Mouse (Mus musculus) limb, embryonic 15.5 days (tissue): ENCODE results near the gene Cntnap5c. TPM values are rescaled to one million over a fixed set of nuclear protein-coding genes. Genes with fewer than 3 reads are reported as not detected.

Experiments
- ATAC-seq: fragments of 200-750 bp; cut with Nextera tagmentation; 2 replicates; pipeline ENCODE4 v1.8.0; 2017; ENCODE audit warnings: low read depth, moderate TSS enrichment; ENCODE audit not compliant: insufficient number of reproducible peaks, low FRiP score, low TSS enrichment
- H3K27ac ChIP-seq: fragments of 300-500 bp; sonication (generic); 2 replicates; pipeline ENCODE4 v1.5.1; 2015; ENCODE audit warnings: moderate library complexity, mild to moderate bottlenecking, inconsistent platforms
- H3K27me3 ChIP-seq: fragments of 300-500 bp; sonication (generic); 2 replicates; pipeline ENCODE4 v1.6.1; 2015; ENCODE audit warnings: inconsistent platforms
- H3K36me3 ChIP-seq: fragments of 300-500 bp; sonication (generic); 2 replicates; pipeline ENCODE4 v1.6.1; 2015; ENCODE audit warnings: inconsistent platforms
- H3K4me1 ChIP-seq: fragments of 300-500 bp; sonication (generic); 2 replicates; pipeline ENCODE4 v1.6.1; 2015; ENCODE audit warnings: inconsistent platforms
- H3K4me2 ChIP-seq: fragments of 300-500 bp; sonication (generic); 2 replicates; pipeline ENCODE4 v1.6.1; 2015; ENCODE audit warnings: mild to moderate bottlenecking, inconsistent platforms
- H3K4me3 ChIP-seq: fragments of 300-500 bp; sonication (generic); 2 replicates; pipeline ENCODE4 v1.5.1; 2015; ENCODE audit warnings: mild to moderate bottlenecking, inconsistent platforms
- H3K9ac ChIP-seq: fragments of 300-500 bp; sonication (generic); 2 replicates; pipeline ENCODE4 v1.6.1; 2015; ENCODE audit warnings: inconsistent platforms
- H3K9me3 ChIP-seq: fragments of 300-500 bp; sonication (generic); 2 replicates; pipeline ENCODE4 v1.6.1; 2016; ENCODE audit warnings: inconsistent platforms
- WGBS: fragments of 180-500 bp; shearing (Covaris S2); methylation state at CpG from one replicate; pipeline ENCODE4 v1.1.7; 2015; 5-methylcytosine and 5-hydroxymethylcytosine counted together
- polyA plus RNA-seq: library from polyadenylated mRNA; unstranded; fragments of >200 nt; fragmentation: Nextera tagmentation; extraction: Ambion mirVana; gene quantifications from 2 replicates; pipeline ENCODE4 v1.2.1, GENCODE M21; 2015

Cntnap5c gene
- polyA plus RNA-seq, 1 experiment from 2014 or later, result not detected

DNA sequence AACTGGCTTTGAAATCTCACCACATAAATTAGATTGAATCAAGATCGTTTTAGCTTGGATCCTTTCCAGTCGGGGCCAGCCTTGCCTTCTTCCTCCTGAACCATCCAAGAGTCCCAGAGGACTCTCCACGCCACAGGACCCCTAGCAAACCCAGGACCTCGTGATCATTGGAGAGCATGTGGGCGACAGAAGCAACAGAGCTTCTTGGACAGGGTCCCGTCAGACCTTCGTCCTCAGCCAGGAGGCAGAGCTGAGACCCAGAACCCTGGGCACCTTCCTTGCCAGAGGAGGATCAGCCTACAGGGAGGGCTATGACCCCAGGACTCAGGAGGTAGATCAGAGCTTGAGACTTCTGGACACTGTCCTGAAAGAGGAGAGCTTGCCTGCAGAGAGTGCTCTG, 300.5 kb downstream of the Cntnap5c start:
- Histone ChIP-seq H3K27ac (no peak overlapping the region), H3K4me3 (no peak overlapping the region), H3K27me3 (no peaks in the 10 kb centered on the region), H3K9ac (no peak overlapping the region), H3K4me2 (no peak overlapping the region), H3K36me3 (no peaks in the 10 kb centered on the region), H3K4me1 (no peaks in the 10 kb centered on the region), H3K9me3 (no peaks in the 10 kb centered on the region)
- WGBS, result 79% methylated on average over 7 of the region's 7 CpGs
- ATAC-seq, result no peak

DNA sequence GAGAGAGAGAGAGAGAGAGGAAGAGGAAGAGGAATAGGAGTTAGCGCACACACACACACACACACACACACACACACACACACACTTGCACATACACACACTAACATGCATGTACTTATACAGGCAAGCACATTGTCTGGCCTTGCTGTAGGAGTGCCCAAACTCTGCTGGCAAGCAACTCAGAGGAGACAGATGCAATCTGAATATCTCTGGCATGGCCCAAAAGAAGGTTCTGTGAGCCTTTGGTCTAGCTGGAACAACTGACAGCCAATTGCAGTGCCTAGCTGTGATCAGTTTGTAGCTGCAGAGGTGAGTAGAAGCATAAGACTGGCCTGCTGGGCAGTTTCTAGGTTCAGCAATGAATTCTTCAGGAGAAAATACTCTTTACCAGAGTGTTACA, 313.3 kb downstream of the Cntnap5c start:
- Histone ChIP-seq H3K36me3 (no peaks in the 10 kb centered on the region), H3K9ac (no peak overlapping the region), H3K4me2 (no peak overlapping the region), H3K4me3 (no peak overlapping the region), H3K9me3 (no peaks in the 10 kb centered on the region), H3K4me1 (no peaks in the 10 kb centered on the region), H3K27ac (no peak overlapping the region), H3K27me3 (no peaks in the 10 kb centered on the region)
- no CpG with 5 or more reads among the region's 1 CpGs for WGBS
- ATAC-seq, result no peak

DNA sequence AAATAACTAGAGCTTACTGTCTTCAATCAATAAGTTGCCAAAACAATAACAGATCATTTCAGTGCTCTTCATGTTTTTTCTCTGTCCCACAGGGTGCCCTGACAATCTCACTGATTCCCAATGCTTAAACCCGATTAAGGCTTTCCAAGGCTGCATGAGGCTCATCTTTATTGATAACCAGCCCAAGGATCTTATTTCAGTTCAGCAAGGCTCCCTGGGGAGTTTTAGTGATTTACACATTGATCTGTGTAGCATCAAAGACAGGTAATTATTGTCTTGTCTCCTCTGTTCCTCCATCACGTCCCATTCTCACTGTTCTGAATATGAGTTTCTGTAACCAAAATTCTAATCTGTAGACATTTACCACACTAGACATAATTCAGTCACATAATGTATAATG, 335.1 kb downstream of the Cntnap5c start:
- WGBS, result 71% methylated on average over 2 of the region's 2 CpGs
- H3K27me3 ChIP-seq, result no peaks in the 10 kb centered on the region

DNA sequence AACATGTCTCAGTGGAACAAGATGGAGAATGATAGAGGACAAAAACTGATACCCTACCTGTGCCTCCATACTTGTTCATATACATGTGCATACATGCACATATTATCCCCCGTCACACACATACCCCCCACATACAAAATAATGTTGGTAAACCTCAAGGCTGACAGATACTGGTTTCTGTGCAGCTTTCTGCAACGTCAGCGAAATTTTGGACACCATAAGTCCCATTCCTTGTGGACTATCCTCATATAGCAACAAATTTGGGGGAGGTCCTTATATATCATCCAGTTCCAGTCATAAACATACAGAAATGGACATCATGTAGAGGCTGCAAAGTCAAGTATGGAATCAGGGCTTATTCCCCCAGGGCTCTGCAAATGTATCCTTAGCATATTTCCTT, 338.5 kb downstream of the Cntnap5c start:
- H3K4me3 ChIP-seq, result no peak overlapping the region
- WGBS, result 90% methylated on average over 3 of the region's 3 CpGs
- no peaks in the 10 kb centered on the region for H3K4me1 ChIP-seq
- H3K9me3 ChIP-seq, result no peaks in the 10 kb centered on the region
- H3K27me3 ChIP-seq, result no peaks in the 10 kb centered on the region
- H3K27ac ChIP-seq, result no peak overlapping the region
- H3K4me2 ChIP-seq, result no peak overlapping the region
- H3K9ac ChIP-seq, result no peak overlapping the region
- H3K36me3 ChIP-seq, result no peaks in the 10 kb centered on the region
- ATAC-seq, result no peak

More for the DNA sequence above, 335.1 kb downstream of the Cntnap5c start:
- no peak overlapping the region for H3K4me3 ChIP-seq
- H3K9ac ChIP-seq, result no peak overlapping the region
- no peak for ATAC-seq
- H3K36me3 ChIP-seq, result no peaks in the 10 kb centered on the region
- no peak overlapping the region for H3K4me2 ChIP-seq
- no peaks in the 10 kb centered on the region for H3K9me3 ChIP-seq
- no peaks in the 10 kb centered on the region for H3K4me1 ChIP-seq
- no peak overlapping the region for H3K27ac ChIP-seq

DNA sequence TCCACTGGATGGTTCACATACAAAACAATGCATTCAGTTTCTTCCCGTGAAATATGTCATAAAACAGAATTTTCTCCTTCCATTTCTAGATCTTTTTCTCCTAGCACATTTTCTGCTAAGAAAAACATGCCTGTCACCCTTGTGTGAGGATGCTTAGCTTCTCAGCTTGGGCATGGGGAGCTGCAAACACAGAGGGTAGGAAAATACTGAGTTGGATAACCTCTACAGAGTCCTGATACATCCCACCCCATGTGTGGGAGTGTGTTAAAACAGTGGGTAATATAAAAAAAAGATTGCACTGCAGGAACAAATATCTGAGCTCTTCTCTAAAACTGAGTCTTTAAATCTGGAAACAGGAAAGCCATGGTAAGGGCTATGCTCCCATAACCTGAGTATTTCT, 339.0 kb downstream of the Cntnap5c start:
- no peak overlapping the region for H3K4me3 ChIP-seq
- no peak for ATAC-seq

DNA sequence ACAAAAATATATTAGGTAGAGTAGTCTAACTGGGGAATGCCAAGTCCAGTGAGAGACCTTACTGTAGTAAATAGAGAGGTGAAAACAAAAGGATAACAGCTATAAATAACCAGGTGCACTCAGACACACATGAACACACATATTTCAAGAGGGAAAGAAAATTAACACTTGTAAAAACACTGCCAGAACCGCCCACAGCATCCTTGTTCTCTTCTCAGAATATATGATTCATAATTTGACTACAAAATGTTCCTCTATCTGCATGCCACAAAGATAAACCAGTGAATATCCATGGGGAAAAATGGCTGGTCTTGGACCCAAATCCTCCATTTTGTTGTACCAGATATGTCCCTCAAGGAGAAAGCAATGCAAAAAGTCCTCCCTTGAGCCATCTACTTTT, 417.8 kb downstream of the Cntnap5c start:
- WGBS, result 81% methylated on average over 1 of the region's 1 CpGs
- H3K27me3 ChIP-seq, result no peaks in the 10 kb centered on the region
- no peak overlapping the region for H3K4me2 ChIP-seq
- H3K4me1 ChIP-seq, result no peaks in the 10 kb centered on the region
- ATAC-seq, result no peak
- H3K4me3 ChIP-seq, result no peak overlapping the region
- H3K9ac ChIP-seq, result no peak overlapping the region
- no peaks in the 10 kb centered on the region for H3K9me3 ChIP-seq
- H3K27ac ChIP-seq, result no peak overlapping the region
- no peaks in the 10 kb centered on the region for H3K36me3 ChIP-seq

More for the DNA sequence above, 339.0 kb downstream of the Cntnap5c start:
- 43% methylated on average over 1 of the region's 1 CpGs for WGBS
- no peak overlapping the region for H3K4me2 ChIP-seq
- H3K9me3 ChIP-seq, result no peaks in the 10 kb centered on the region
- no peaks in the 10 kb centered on the region for H3K36me3 ChIP-seq
- no peak overlapping the region for H3K9ac ChIP-seq
- H3K27me3 ChIP-seq, result no peaks in the 10 kb centered on the region
- H3K4me1 ChIP-seq, result no peaks in the 10 kb centered on the region
- H3K27ac ChIP-seq, result no peak overlapping the region

DNA sequence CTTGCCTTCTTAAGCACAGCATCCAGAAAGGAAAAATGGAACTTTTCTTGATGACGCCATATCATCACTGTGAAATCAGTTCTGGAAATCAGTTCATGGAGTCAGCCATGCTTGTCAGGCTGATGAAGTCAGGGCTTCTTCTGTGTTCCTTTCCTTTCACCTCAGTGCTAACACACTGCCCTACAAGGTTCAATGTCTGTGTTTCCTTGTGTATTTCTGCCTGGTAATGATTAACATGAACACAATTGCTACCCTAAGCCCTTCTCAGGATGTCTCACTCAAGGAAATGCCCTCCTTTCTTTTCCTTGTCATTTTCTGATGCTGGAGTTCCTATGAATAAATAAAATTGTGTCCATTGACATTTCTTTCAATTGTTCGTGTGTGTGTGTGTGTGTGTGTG, 431.8 kb downstream of the Cntnap5c start:
- no peak overlapping the region for H3K4me2 ChIP-seq
- no peak overlapping the region for H3K9ac ChIP-seq
- H3K27me3 ChIP-seq, result no peaks in the 10 kb centered on the region
- no peak for ATAC-seq
- 93% methylated on average over 2 of the region's 2 CpGs for WGBS
- H3K4me3 ChIP-seq, result no peak overlapping the region
- H3K36me3 ChIP-seq, result no peaks in the 10 kb centered on the region
- H3K27ac ChIP-seq, result no peak overlapping the region
- H3K4me1 ChIP-seq, result no peaks in the 10 kb centered on the region
- no peaks in the 10 kb centered on the region for H3K9me3 ChIP-seq

DNA sequence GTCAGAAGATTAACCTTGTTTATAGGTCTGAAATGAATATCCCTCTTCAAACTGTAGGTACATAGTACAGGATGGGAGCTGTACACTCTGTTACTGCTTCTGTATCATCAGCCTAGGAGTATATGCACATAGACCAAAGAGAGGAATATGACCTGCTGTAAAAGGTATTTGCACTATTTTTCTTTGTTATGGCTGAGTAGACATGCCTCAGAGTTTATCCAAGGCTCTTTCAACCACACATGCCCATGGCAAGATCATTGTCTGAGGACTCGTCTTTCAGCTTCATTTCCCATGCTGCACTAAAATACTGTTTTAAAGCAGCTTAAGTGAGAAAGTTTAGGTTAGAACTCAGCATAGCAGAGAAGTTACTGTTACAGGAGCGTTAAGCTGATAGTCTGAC, 498.7 kb downstream of the Cntnap5c start:
- H3K4me2 ChIP-seq, result no peak overlapping the region
- no peak overlapping the region for H3K27ac ChIP-seq
- H3K36me3 ChIP-seq, result no peaks in the 10 kb centered on the region
- H3K4me3 ChIP-seq, result no peak overlapping the region
- H3K9ac ChIP-seq, result no peak overlapping the region
- no peak for ATAC-seq
- H3K4me1 ChIP-seq, result no peaks in the 10 kb centered on the region
- no peaks in the 10 kb centered on the region for H3K27me3 ChIP-seq
- 80% methylated on average over 2 of the region's 2 CpGs for WGBS
- no peaks in the 10 kb centered on the region for H3K9me3 ChIP-seq

DNA sequence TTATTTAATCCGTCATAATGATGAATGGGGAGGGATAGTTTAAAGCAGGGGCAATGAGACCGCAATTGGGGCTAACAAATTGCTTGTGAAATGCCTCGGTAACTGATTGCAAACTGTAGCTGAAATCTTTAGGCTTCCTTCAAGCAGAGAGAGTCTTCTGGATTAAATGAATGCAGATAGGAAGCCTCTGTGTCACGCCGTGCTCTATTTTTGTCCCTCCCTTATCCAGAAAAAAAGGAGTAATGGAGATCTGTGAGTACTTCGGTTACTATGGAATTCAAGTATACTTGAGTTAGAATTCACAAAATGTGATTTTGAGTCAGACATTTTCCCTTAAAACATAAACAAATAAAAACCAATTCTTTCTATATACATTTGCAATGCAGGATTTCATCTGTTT, 581.9 kb downstream of the Cntnap5c start:
- no peaks in the 10 kb centered on the region for H3K9me3 ChIP-seq
- H3K36me3 ChIP-seq, result no peaks in the 10 kb centered on the region
- H3K4me2 ChIP-seq, result no peak overlapping the region
- no peak overlapping the region for H3K27ac ChIP-seq
- no peak overlapping the region for H3K9ac ChIP-seq
- H3K4me1 ChIP-seq, result no peaks in the 10 kb centered on the region
- ATAC-seq, result no peak
- H3K4me3 ChIP-seq, result no peak overlapping the region
- H3K27me3 ChIP-seq, result no peaks in the 10 kb centered on the region
- WGBS, result 80% methylated on average over 6 of the region's 6 CpGs

DNA sequence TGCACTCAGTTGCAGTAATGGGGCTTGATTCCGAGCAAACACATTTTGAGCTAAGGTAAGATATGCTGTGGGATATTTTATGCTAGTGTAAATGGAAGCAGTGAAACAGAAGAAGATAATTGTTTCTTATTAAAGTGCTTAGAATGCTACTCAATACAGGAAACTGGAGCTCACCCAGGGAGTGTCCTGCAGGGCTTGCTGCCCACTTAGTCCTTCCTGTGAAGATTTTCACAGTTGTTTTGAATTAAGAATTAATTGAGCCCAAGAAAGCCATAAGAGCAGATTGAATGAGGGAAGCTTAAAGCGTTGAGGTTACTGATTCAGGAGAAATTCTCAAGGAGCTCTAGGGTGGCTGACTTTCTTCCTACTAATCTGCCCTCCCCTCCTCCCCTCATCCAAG, 586.9 kb downstream of the Cntnap5c start:
- Histone ChIP-seq H3K36me3 (no peaks in the 10 kb centered on the region), H3K9me3 (no peaks in the 10 kb centered on the region), H3K4me3 (no peak overlapping the region), H3K9ac (no peak overlapping the region), H3K4me2 (no peak overlapping the region), H3K27ac (no peak overlapping the region), H3K4me1 (no peaks in the 10 kb centered on the region), H3K27me3 (no peaks in the 10 kb centered on the region)
- no peak for ATAC-seq
- 18% methylated on average over 2 of the region's 2 CpGs for WGBS

DNA sequence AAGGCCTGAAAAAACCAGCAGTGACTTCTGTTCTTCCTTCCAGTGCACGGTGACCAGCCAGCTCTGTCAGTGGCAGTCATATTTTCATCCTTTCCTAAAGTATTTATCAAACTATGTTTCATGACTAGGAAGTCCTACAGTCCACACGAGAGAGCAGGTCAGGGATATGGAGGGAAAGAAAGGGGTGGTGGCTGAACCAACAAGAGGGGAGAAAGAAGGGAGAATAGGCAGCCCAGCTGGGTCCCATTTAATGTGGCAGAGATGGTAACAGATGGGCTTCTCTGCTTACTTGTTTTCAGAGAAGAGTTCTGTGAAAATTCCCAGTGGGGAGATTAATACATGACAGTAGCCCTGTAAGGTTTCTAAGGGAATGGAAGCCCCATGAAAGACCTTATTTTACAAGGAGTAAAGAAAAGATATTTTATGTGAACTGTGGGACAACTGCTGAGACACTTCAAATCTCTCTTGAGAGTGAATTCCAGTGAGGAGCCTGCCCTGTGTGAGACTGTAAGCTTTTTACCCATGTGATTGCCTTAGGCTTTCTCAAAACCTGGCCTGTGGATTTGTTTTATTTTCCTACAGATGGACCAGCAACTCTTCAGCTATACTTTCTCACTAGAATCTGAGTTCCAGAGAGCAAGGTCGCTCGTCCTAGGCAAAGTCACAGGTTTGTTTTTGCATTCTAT, 594.4 kb downstream of the Cntnap5c start:
- WGBS, result 70% methylated on average over 4 of the region's 4 CpGs

DNA sequence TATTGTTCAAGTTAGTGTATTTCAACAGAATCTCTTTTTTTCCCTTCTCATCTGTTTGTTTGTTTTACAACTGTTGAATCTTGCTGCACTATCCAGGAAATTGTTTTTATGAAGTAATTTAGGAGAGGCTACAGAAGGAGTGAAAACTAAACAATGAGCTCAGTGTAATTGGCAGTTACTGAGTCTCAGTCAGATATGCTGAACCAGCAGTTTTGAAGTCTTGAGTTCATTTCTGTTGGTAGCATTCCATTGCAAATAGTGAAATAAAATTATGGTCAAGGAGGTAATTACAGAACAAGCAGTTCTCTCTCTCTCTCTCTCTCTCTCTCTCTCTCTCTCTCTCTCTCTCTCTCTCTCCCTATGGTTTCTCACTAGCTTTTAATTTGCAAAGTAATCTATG, 600.7 kb downstream of the Cntnap5c start:
- ATAC-seq, result no peak
- Histone ChIP-seq H3K4me2 (no peak overlapping the region), H3K27me3 (no peaks in the 10 kb centered on the region), H3K4me1 (no peaks in the 10 kb centered on the region), H3K27ac (no peak overlapping the region), H3K9me3 (no peaks in the 10 kb centered on the region), H3K4me3 (no peak overlapping the region), H3K36me3 (no peaks in the 10 kb centered on the region), H3K9ac (no peak overlapping the region)

More for the DNA sequence above, 594.4 kb downstream of the Cntnap5c start:
- Histone ChIP-seq H3K4me1 (no peaks in the 10 kb centered on the region), H3K9ac (no peak overlapping the region), H3K4me2 (no peak overlapping the region), H3K27me3 (no peaks in the 10 kb centered on the region), H3K36me3 (no peaks in the 10 kb centered on the region), H3K9me3 (no peaks in the 10 kb centered on the region), H3K27ac (no peak overlapping the region), H3K4me3 (no peak overlapping the region)
- ATAC-seq, result no peak

DNA sequence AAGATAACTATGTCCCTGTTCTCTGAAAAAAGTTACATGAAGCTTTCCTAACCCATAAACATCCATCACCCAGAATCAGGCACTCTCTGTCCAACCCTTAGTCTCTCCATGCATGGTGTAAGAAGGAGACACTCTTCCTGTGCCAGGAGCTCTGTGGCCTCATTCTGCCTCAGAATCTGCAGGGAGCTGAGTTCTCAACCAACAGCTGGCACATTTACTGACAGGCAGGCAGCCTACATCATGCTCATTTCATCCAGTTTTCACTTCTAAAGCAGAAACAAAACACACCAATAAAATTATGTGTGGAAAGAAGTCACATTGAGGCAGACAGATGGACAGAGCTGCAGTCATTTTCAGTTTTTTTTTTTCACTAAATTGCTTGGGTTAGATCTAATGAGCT, 638.4 kb downstream of the Cntnap5c start:
- Histone ChIP-seq H3K27ac (no peak overlapping the region), H3K4me1 (no peaks in the 10 kb centered on the region), H3K9me3 (no peaks in the 10 kb centered on the region), H3K27me3 (no peaks in the 10 kb centered on the region), H3K4me3 (no peak overlapping the region), H3K36me3 (no peaks in the 10 kb centered on the region), H3K9ac (no peak overlapping the region), H3K4me2 (no peak overlapping the region)
- no peak for ATAC-seq
